In the genomic region with DNA sequence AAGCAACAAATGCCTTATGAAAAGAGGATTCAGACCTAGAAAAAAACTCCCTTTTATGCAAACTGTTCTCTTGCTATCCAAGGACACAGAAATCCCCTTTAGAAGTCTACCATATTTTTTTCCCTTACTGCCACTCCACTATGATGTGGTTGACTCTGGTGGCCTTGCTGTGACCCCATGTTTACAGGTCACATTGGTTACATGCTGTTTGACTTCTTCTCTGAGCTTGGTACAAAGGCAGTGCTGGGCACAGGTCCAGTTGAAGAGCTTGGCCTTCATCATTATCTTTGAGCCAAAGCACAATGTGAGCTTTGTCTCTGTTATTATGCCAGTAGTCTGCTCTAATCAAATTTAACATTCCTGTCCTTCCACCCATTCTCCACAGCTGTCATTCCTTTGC, we compare ENCODE assay signal across 15 mouse cellular contexts. TPM values are rescaled to one million over a fixed set of nuclear protein-coding genes. Genes with fewer than 3 reads are reported as not detected.
A peak's percentile ranks its signal among the peaks of the same experiment; 100 is the strongest.
DNase-seq lines count a peak whose midpoint lies in the region; ATAC-seq and TF ChIP-seq lines count a peak whose summit lies in the region.
"Had no signal": no experiment of that assay in that cellular context is flagged by ENCODE, and none has a peak within 500 bp of the region (broad histone marks: within the 10 kb centered on the region; RNA-seq: fewer than 3 reads in every experiment).

No protein-coding gene starts in this region.

- TF ChIP-seq POLR2A in brain, embryonic 14.5 days (IDR thresholded peaks at IDR 0.05; ENCODE audit: borderline replicate concordance, extremely low read depth, insufficient read depth, insufficient read length, poor library complexity, severe bottlenecking) = no peak

- H3K4me1 ChIP-seq in midbrain, postnatal 0 days (ENCODE audit: insufficient read depth, low read length) = no peaks in the 10 kb centered on the region
- 0 out of 2 replicates have a peak, but pooled peaks cover 2% of the 10 kb centered on the region for H3K4me1 ChIP-seq in midbrain, embryonic 13.5 days (replicated peaks)
- H3K4me1 ChIP-seq in hindbrain, embryonic 10.5 days (replicated peaks) = no peaks in the 10 kb centered on the region
- H3K4me1 ChIP-seq: heart, embryonic 15.5 days; limb, embryonic 13.5 days had no signal

- 0 out of 2 replicates have a peak, but pooled peaks have one; percentile 41 for ATAC-seq in midbrain, postnatal 0 days (ENCODE audit: low FRiP score)
- no peak for ATAC-seq in midbrain, embryonic 13.5 days
- ATAC-seq: inflammation-experienced regulatory T-cells, adult 6 months had no signal

- no peak overlapping the region for H3K4me2 ChIP-seq in midbrain, postnatal 0 days (ENCODE audit: low read depth, low read length, poor library complexity, severe bottlenecking)
- no peak overlapping the region for H3K4me2 ChIP-seq in midbrain, embryonic 13.5 days (replicated peaks)
- H3K4me2 ChIP-seq: heart, embryonic 15.5 days; limb, embryonic 13.5 days had no signal

- no peaks in the 10 kb centered on the region for H3K27me3 ChIP-seq in midbrain, postnatal 0 days (ENCODE audit: insufficient read depth, low read length)
- no peaks in the 10 kb centered on the region for H3K27me3 ChIP-seq in midbrain, embryonic 13.5 days
- no peaks in the 10 kb centered on the region for H3K27me3 ChIP-seq in hindbrain, embryonic 10.5 days (ENCODE audit: insufficient read depth, poor library complexity, severe bottlenecking)
- H3K27me3 ChIP-seq: heart, embryonic 15.5 days; limb, embryonic 13.5 days had no signal

- no peak overlapping the region for H3K4me3 ChIP-seq in midbrain, postnatal 0 days (ENCODE audit: low read depth, low read length)
- no peak overlapping the region for H3K4me3 ChIP-seq in midbrain, embryonic 13.5 days (replicated peaks)
- no peak overlapping the region for H3K4me3 ChIP-seq in hindbrain, embryonic 10.5 days
- H3K4me3 ChIP-seq: heart, embryonic 15.5 days; left cerebral cortex, adult 2 months; limb, embryonic 13.5 days had no signal

- DNase-seq in adrenal gland, adult (ENCODE audit: inconsistent age in 2 of 2, low spot score in 1 of 2) = peak; percentile 85 to 89
- DNase-seq in adrenal gland, postnatal 4 days (ENCODE audit: low spot score in 2 of 2) = no peak
- DNase-seq in midbrain, postnatal 0 days (ENCODE audit: low spot score) = no peak
- peak; percentile 48 for DNase-seq in brain, embryonic 14.5 days (ENCODE audit: low read depth)
- peak; percentile 85 for DNase-seq in testis, postnatal 14 days (ENCODE audit: low spot score)
- no peak for DNase-seq in hindbrain, embryonic 10.5 days (ENCODE audit: low spot score)
- no peak for DNase-seq in neural tube, embryonic 10.5 days (ENCODE audit: extremely low spot score, low spot score)
- DNase-seq: cerebellum, postnatal 36 days; lung, postnatal 14 days; thymus, adult 18-20 months had no signal

- no peak for TF ChIP-seq CTCF in midbrain, postnatal 0 days (IDR thresholded peaks at IDR 0.05)
- TF ChIP-seq CTCF in brain, embryonic 14.5 days (IDR thresholded peaks at IDR 0.05; ENCODE audit: borderline replicate concordance, extremely low read depth, insufficient read depth, insufficient read length) = no peak

- H3K36me3 ChIP-seq in midbrain, postnatal 0 days (ENCODE audit: insufficient read depth, low read length) = no peaks in the 10 kb centered on the region
- no peaks in the 10 kb centered on the region for H3K36me3 ChIP-seq in midbrain, embryonic 13.5 days
- no peaks in the 10 kb centered on the region for H3K36me3 ChIP-seq in hindbrain, embryonic 10.5 days
- H3K36me3 ChIP-seq: heart, embryonic 15.5 days; limb, embryonic 13.5 days had no signal

- H3K9ac ChIP-seq in midbrain, postnatal 0 days (replicated peaks; ENCODE audit: low read length, poor library complexity, severe bottlenecking) = no peak overlapping the region
- no peak overlapping the region for H3K9ac ChIP-seq in midbrain, embryonic 13.5 days (replicated peaks)
- H3K9ac ChIP-seq: heart, embryonic 15.5 days; limb, embryonic 13.5 days had no signal

- no peak overlapping the region for H3K27ac ChIP-seq in midbrain, postnatal 0 days (ENCODE audit: low read depth, low read length)
- no peak overlapping the region for H3K27ac ChIP-seq in midbrain, embryonic 13.5 days
- no peak overlapping the region for H3K27ac ChIP-seq in hindbrain, embryonic 10.5 days
- H3K27ac ChIP-seq: heart, embryonic 15.5 days; left cerebral cortex, adult 2 months; limb, embryonic 13.5 days had no signal

- H3K9me3 ChIP-seq in midbrain, postnatal 0 days (ENCODE audit: low read length) = no peaks in the 10 kb centered on the region
- H3K9me3 ChIP-seq in midbrain, embryonic 13.5 days = 0 out of 2 replicates have a peak, but pooled peaks cover 4% of the 10 kb centered on the region
- no peaks in the 10 kb centered on the region for H3K9me3 ChIP-seq in hindbrain, embryonic 10.5 days
- H3K9me3 ChIP-seq: heart, embryonic 15.5 days; limb, embryonic 13.5 days had no signal

RNA-seq across cellular contexts. Expression of a gene that starts 39.2 kb away (rescaled TPM):
- 10 to 100 TPM; 93.3 to 97.1 TPM for total RNA-seq in adrenal gland, postnatal 4 days (2021)
- 74.0 and 87.7 TPM in 2 replicates for total RNA-seq in midbrain, postnatal 0 days (2014; rRNA removed)
- polyA plus RNA-seq in midbrain, postnatal 0 days (2015; fragmentation: Nextera tagmentation; extraction: Ambion mirVana) = 28.6 and 34.6 TPM in 2 replicates
- polyA plus RNA-seq in midbrain, embryonic 13.5 days (2015; fragmentation: Nextera tagmentation; extraction: Ambion mirVana) = 38.0 and 38.3 TPM in 2 replicates
- 20.2 and 25.6 TPM in 2 replicates for polyA plus RNA-seq in brain, embryonic 14.5 days (2012; rRNA removed)
- 29.4 and 40.0 TPM in 2 replicates for polyA plus RNA-seq in hindbrain, embryonic 10.5 days (2016; fragmentation: Nextera tagmentation; extraction: Ambion mirVana)

Comparison
In these comparisons a context has a peak if more than half of its experiments do, and no peak if none do; other contexts are left out.
1. DNase-seq: peak in adrenal gland, adult (2 of 2), brain, embryonic 14.5 days (single experiment) and testis, postnatal 14 days (single experiment); none in adrenal gland, postnatal 4 days (0 of 2), midbrain, postnatal 0 days (single experiment), hindbrain, embryonic 10.5 days (single experiment) and neural tube, embryonic 10.5 days (single experiment).